Mouse (Mus musculus): ENCODE results near the gene Zfp575.

DNA sequence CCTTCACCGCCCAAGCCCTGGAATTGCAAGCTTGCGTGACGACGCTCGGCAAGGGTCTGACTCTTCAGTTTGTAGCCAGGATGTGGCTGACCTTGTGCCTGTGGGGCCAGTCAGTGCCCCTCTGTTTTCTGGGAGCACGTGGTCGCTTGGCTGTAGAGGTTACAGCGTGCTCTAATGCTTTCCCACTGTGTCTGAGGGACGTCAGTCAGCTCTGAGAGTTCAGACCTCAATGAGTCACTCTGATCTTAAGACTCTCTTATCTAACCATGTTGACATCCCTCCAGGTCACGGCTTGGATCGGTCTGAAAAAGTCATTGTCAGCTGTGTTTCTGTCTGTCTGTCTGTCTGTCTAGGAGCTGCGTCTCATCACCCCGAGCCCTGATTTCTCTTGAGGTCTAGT, 27.4 kb upstream of the Zfp575 start:
- TF ChIP-seq CTCF (IDR thresholded peaks at IDR 0.05; ENCODE audit: control insufficient read depth, insufficient read depth, low read length) (no peak), POLR2A (IDR thresholded peaks at IDR 0.05; ENCODE audit: borderline replicate concordance, control insufficient read depth, low read depth, low read length) (no peak)
